Mouse (Mus musculus) embryonic facial prominence, embryonic 13.5 days (tissue): Measurements from ENCODE around the gene Ttn. TPM values are rescaled to one million over a fixed set of nuclear protein-coding genes. Genes with fewer than 3 reads are reported as not detected.
"Not testable (repeated sequence)": the region's sequence is repeated elsewhere in the genome, so short reads cannot be mapped to it uniquely, and the experiment has no call there.

Source experiments
- ATAC-seq: fragments of 200-750 bp; cut with Nextera tagmentation; 2 replicates; pipeline ENCODE4 v1.8.0; 2017; ENCODE audit warnings: low read depth; ENCODE audit not compliant: insufficient number of reproducible peaks, insufficient read depth, low FRiP score, low TSS enrichment
- H3K27ac ChIP-seq: fragments of 300-500 bp; sonication (generic); 2 replicates; pipeline ENCODE4 v1.5.1; 2015; ENCODE audit warnings: moderate library complexity, mild to moderate bottlenecking, inconsistent platforms
- H3K27me3 ChIP-seq: fragments of 300-500 bp; sonication (generic); 2 replicates; pipeline ENCODE4 v1.6.1; 2015; ENCODE audit warnings: mild to moderate bottlenecking, inconsistent platforms
- H3K36me3 ChIP-seq: fragments of 300-500 bp; sonication (generic); 2 replicates; pipeline ENCODE4 v1.6.1; 2015; ENCODE audit warnings: mild to moderate bottlenecking, inconsistent platforms
- H3K4me1 ChIP-seq: fragments of 300-500 bp; sonication (generic); 2 replicates; pipeline ENCODE4 v1.6.1; 2015; ENCODE audit warnings: inconsistent platforms
- H3K4me2 ChIP-seq: fragments of 300-500 bp; sonication (generic); 2 replicates; pipeline ENCODE4 v1.6.1; 2015; ENCODE audit warnings: moderate library complexity, mild to moderate bottlenecking, inconsistent platforms
- H3K4me3 ChIP-seq: fragments of 300-500 bp; sonication (generic); 2 replicates; pipeline ENCODE4 v1.5.1; 2015; ENCODE audit warnings: mild to moderate bottlenecking, inconsistent platforms
- H3K9ac ChIP-seq: fragments of 300-500 bp; sonication (generic); 2 replicates; pipeline ENCODE4 v1.6.1; 2015; ENCODE audit warnings: mild to moderate bottlenecking, inconsistent platforms
- H3K9me3 ChIP-seq: fragments of 300-500 bp; sonication (generic); 2 replicates; pipeline ENCODE4 v1.6.1; 2016; ENCODE audit warnings: inconsistent platforms
- WGBS: fragments of 180-500 bp; shearing (Covaris S2); methylation state at CpG from one replicate; pipeline ENCODE4 v1.1.7; 2015; ENCODE audit warnings: mixed read lengths; 5-methylcytosine and 5-hydroxymethylcytosine counted together
- polyA plus RNA-seq: library from polyadenylated mRNA; unstranded; fragments of >200 nt; fragmentation: Nextera tagmentation; extraction: Ambion mirVana; gene quantifications from 2 replicates; pipeline ENCODE4 v1.2.1, GENCODE M21; 2015

Ttn gene
- polyA plus RNA-seq: 12.3 and 14.6 TPM in 2 replicates

GRCm38 (mm10) chr2:76982391-76983145 is at the start of gene Ttn:
Gene Ttn, minus strand, starts transcription at chr2:76982547.
- H3K9ac ChIP-seq: no peak within 1 kb of the TSS
- H3K9me3 ChIP-seq: no peaks in the 10 kb centered on the region
- H3K27ac ChIP-seq: no peak within 1 kb of the TSS
- no peak for ATAC-seq
- H3K4me3 ChIP-seq: no peak within 1 kb of the TSS
- no peaks in the 10 kb centered on the region for H3K36me3 ChIP-seq
- H3K27me3 ChIP-seq: no peaks in the 10 kb centered on the region
- 80% methylated on average over 18 of the region's 18 CpGs for WGBS
- H3K4me2 ChIP-seq: no peak within 1 kb of the TSS
- H3K4me1 ChIP-seq: no peaks in the 10 kb centered on the region

GRCm38 (mm10) chr2:77020649-77021048 is 38.3 kb upstream of the Ttn start:
- no peak for ATAC-seq
- H3K9ac ChIP-seq: no peak overlapping the region
- 78% methylated on average over 2 of the region's 2 CpGs for WGBS
- H3K27ac ChIP-seq: no peak overlapping the region
- H3K9me3 ChIP-seq: no peaks in the 10 kb centered on the region
- no peak overlapping the region for H3K4me3 ChIP-seq
- H3K4me1 ChIP-seq: no peaks in the 10 kb centered on the region
- H3K27me3 ChIP-seq: no peaks in the 10 kb centered on the region
- H3K4me2 ChIP-seq: no peak overlapping the region
- H3K36me3 ChIP-seq: no peaks in the 10 kb centered on the region

- Histone ChIP-seq H3K9me3 (no peaks in the 10 kb centered on the region), H3K36me3 (no peaks in the 10 kb centered on the region), H3K4me2 (no peak overlapping the region), H3K4me1 (no peaks in the 10 kb centered on the region), H3K27me3 (no peaks in the 10 kb centered on the region), H3K27ac (no peak overlapping the region), H3K9ac (no peak overlapping the region), H3K4me3 (no peak overlapping the region)
- ATAC-seq: no peak
- WGBS: 58% methylated on average over 4 of the region's 4 CpGs
These were observed 35.4 kb upstream of the Ttn start for GRCm38 (mm10) chr2:77017735-77018134.

- not testable (repeated sequence) for H3K36me3 ChIP-seq
These were observed 31.1 kb upstream of the Ttn start for GRCm38 (mm10) chr2:77013449-77013848.

GRCm38 (mm10) chr2:77011981-77012380 is 29.6 kb upstream of the Ttn start:
- WGBS: 70% methylated on average over 5 of the region's 5 CpGs
- no peaks in the 10 kb centered on the region for H3K36me3 ChIP-seq
- ATAC-seq: no peak
- no peak overlapping the region for H3K4me2 ChIP-seq
- H3K4me1 ChIP-seq: no peaks in the 10 kb centered on the region
- H3K9me3 ChIP-seq: no peaks in the 10 kb centered on the region
- H3K27me3 ChIP-seq: no peaks in the 10 kb centered on the region
- no peak overlapping the region for H3K4me3 ChIP-seq
- no peak overlapping the region for H3K9ac ChIP-seq
- H3K27ac ChIP-seq: no peak overlapping the region

More at GRCm38 (mm10) chr2:77013449-77013848, 31.1 kb upstream of the Ttn start:
- not testable (repeated sequence) for H3K27ac ChIP-seq, H3K27me3 ChIP-seq, H3K4me2 ChIP-seq, H3K4me3 ChIP-seq, H3K4me1 ChIP-seq, H3K9me3 ChIP-seq, H3K9ac ChIP-seq, ATAC-seq
- WGBS: 87% methylated on average over 6 of the region's 6 CpGs

- no peak overlapping the region for H3K9ac ChIP-seq
- ATAC-seq: no peak
- no peak overlapping the region for H3K4me2 ChIP-seq
- H3K27me3 ChIP-seq: no peaks in the 10 kb centered on the region
- no peaks in the 10 kb centered on the region for H3K36me3 ChIP-seq
- no peaks in the 10 kb centered on the region for H3K4me1 ChIP-seq
- no peak overlapping the region for H3K4me3 ChIP-seq
- no peaks in the 10 kb centered on the region for H3K9me3 ChIP-seq
- no peak overlapping the region for H3K27ac ChIP-seq
- 71% methylated on average over 7 of the region's 7 CpGs for WGBS
These were observed 24.7 kb upstream of the Ttn start for GRCm38 (mm10) chr2:77007015-77007414.

GRCm38 (mm10) chr2:77003148-77003547 is 20.8 kb upstream of the Ttn start:
- no peak overlapping the region for H3K27ac ChIP-seq
- H3K9me3 ChIP-seq: no peaks in the 10 kb centered on the region
- no peak overlapping the region for H3K4me3 ChIP-seq
- no peaks in the 10 kb centered on the region for H3K36me3 ChIP-seq
- H3K4me2 ChIP-seq: no peak overlapping the region
- ATAC-seq: no peak
- H3K4me1 ChIP-seq: no peaks in the 10 kb centered on the region
- H3K27me3 ChIP-seq: no peaks in the 10 kb centered on the region
- 69% methylated on average over 2 of the region's 2 CpGs for WGBS
- no peak overlapping the region for H3K9ac ChIP-seq

- H3K9me3 ChIP-seq: no peaks in the 10 kb centered on the region
- H3K36me3 ChIP-seq: no peaks in the 10 kb centered on the region
- no peak overlapping the region for H3K27ac ChIP-seq
- no peaks in the 10 kb centered on the region for H3K27me3 ChIP-seq
- H3K4me3 ChIP-seq: no peak overlapping the region
- no peak overlapping the region for H3K9ac ChIP-seq
- H3K4me1 ChIP-seq: no peaks in the 10 kb centered on the region
- ATAC-seq: no peak
- 71% methylated on average over 5 of the region's 5 CpGs for whole genome bisulfite sequencing
- H3K4me2 ChIP-seq: no peak overlapping the region
These were observed 16.0 kb upstream of the Ttn start for GRCm38 (mm10) chr2:76998351-76998750.

GRCm38 (mm10) chr2:76992493-76993201 is 10.3 kb upstream of the Ttn start:
- Histone ChIP-seq H3K4me1 (no peaks in the 10 kb centered on the region), H3K4me2 (no peak overlapping the region), H3K27ac (peak overlapping the region; percentile 66), H3K27me3 (no peaks in the 10 kb centered on the region), H3K9me3 (no peaks in the 10 kb centered on the region), H3K4me3 (no peak overlapping the region), H3K9ac (no peak overlapping the region), H3K36me3 (no peaks in the 10 kb centered on the region)
- 42% methylated on average over 5 of the region's 5 CpGs for WGBS
- ATAC-seq: no peak

GRCm38 (mm10) chr2:76987317-76987716 is 5.0 kb upstream of the Ttn start:
- no peak for ATAC-seq
- Histone ChIP-seq H3K9me3 (no peaks in the 10 kb centered on the region), H3K27ac (no peak overlapping the region), H3K4me1 (no peaks in the 10 kb centered on the region), H3K4me2 (no peak overlapping the region), H3K27me3 (no peaks in the 10 kb centered on the region), H3K4me3 (no peak overlapping the region), H3K36me3 (no peaks in the 10 kb centered on the region), H3K9ac (no peak overlapping the region)
- WGBS: 83% methylated on average over 4 of the region's 4 CpGs

GRCm38 (mm10) chr2:76984384-76984783 is 2.0 kb upstream of the Ttn start:
- WGBS: 76% methylated on average over 5 of the region's 5 CpGs
- ATAC-seq: no peak
- H3K27me3 ChIP-seq: no peaks in the 10 kb centered on the region

GRCm38 (mm10) chr2:76983601-76984000 is 1.3 kb upstream of the Ttn start:
- no peaks in the 10 kb centered on the region for H3K4me1 ChIP-seq
- 68% methylated on average over 5 of the region's 5 CpGs for WGBS
- no peaks in the 10 kb centered on the region for H3K9me3 ChIP-seq
- H3K4me3 ChIP-seq: no peak overlapping the region
- H3K27ac ChIP-seq: no peak overlapping the region
- no peak overlapping the region for H3K9ac ChIP-seq
- ATAC-seq: no peak
- no peaks in the 10 kb centered on the region for H3K36me3 ChIP-seq
- no peak overlapping the region for H3K4me2 ChIP-seq
- no peaks in the 10 kb centered on the region for H3K27me3 ChIP-seq

More at GRCm38 (mm10) chr2:76984384-76984783, 2.0 kb upstream of the Ttn start:
- Histone ChIP-seq H3K4me1 (no peaks in the 10 kb centered on the region), H3K27ac (no peak overlapping the region), H3K4me2 (no peak overlapping the region), H3K4me3 (no peak overlapping the region), H3K9ac (no peak overlapping the region), H3K9me3 (no peaks in the 10 kb centered on the region), H3K36me3 (no peaks in the 10 kb centered on the region)
